Mouse (Mus musculus) CH12.LX (cell line): ENCODE data around the gene Kcnk2.

ENCODE experiments used
- CTCF ChIP-seq, 2 experiments: IDR thresholded peaks in 1 of 2; conservative IDR thresholded peaks in 1 of 2; 2 replicates each; pipeline ENCODE4 v1.5.1; 2011 to 2012; ENCODE audit warnings: low read depth in 2 of 2, low read length in 2 of 2, improper control_type of control experiment in 1 of 2, inconsistent platforms in 1 of 2, mild to moderate bottlenecking in 1 of 2, moderate library complexity in 1 of 2
- EP300 ChIP-seq: IDR thresholded peaks from 2 replicates; pipeline ENCODE4 v1.6.1; 2011; ENCODE audit warnings: low read length, improper control_type of control experiment
- MYC ChIP-seq: IDR thresholded peaks from 2 replicates; pipeline ENCODE4 v1.6.1; 2011; ENCODE audit warnings: low read depth, mild to moderate bottlenecking, improper control_type of control experiment, low read length
- NRF1 ChIP-seq: IDR thresholded peaks from 2 replicates; pipeline ENCODE4 v1.6.1; 2014; ENCODE audit warnings: low read depth, mild to moderate bottlenecking, inconsistent platforms, low read length, improper control_type of control experiment, moderate library complexity
- POLR2A ChIP-seq: IDR thresholded peaks from 2 replicates; pipeline ENCODE4 v1.6.1; 2011; ENCODE audit warnings: low read depth, mild to moderate bottlenecking, improper control_type of control experiment, low read length
- USF2 ChIP-seq: conservative IDR thresholded peaks from 2 replicates; pipeline ENCODE4 v1.6.1; 2011; ENCODE audit warnings: low read depth, low read length, improper control_type of control experiment
- ZMIZ1 ChIP-seq: IDR thresholded peaks from 2 replicates; pipeline ENCODE4 v1.6.1; 2012; ENCODE audit warnings: low read depth, mild to moderate bottlenecking, inconsistent platforms, low read length, improper control_type of control experiment

DNA sequence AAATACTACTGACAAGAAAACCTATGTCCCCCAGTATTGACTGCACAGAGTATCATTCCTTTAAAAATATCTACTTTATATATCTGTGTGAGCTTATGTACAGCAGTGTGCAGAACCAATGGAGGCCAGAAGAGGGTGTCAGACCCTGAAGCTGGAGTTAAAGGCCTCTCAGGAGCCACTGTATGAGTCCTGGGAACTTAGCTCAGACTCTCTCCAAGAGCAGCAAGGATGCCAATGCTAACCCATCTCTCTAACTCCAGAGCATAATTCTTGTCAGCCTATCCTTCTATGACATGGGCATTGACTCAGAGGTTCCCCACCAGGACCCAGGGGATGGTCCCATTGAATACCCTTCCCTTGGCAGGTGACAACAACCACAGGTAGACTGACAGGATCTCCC, 148.4 kb downstream of the Kcnk2 start:
- no peak for TF ChIP-seq EP300
- no peak for TF ChIP-seq MYC
- no peak for TF ChIP-seq ZMIZ1
- no peak for TF ChIP-seq CTCF (conservative IDR thresholded peaks at IDR 0.05 in 1 of 2, IDR thresholded peaks at IDR 0.05 in 1 of 2; ENCODE audit: low read depth in 2 of 2, low read length in 2 of 2)
- no peak for TF ChIP-seq USF2
- no peak for TF ChIP-seq POLR2A
- TF ChIP-seq NRF1: no peak
